In genomic region chr6:5361987-5362386, GRCm38 (mm10) we compare ENCODE assay signal across 20 mouse cellular contexts. TPM values are rescaled to one million over a fixed set of nuclear protein-coding genes. Genes with fewer than 3 reads are reported as not detected.
DNase-seq lines count a peak whose midpoint lies in the region; ATAC-seq lines count a peak whose summit lies in the region.
"Had no signal": no experiment of that assay in that cellular context is flagged by ENCODE, and none has a peak within 500 bp of the region (broad histone marks: within the 10 kb centered on the region; RNA-seq: fewer than 3 reads in every experiment).

No protein-coding gene starts in this region.

- H3K4me2 ChIP-seq in liver, embryonic 16.5 days (ENCODE audit: low read depth, low read length) = no peak overlapping the region
- H3K4me2 ChIP-seq: embryonic facial prominence, embryonic 15.5 days; heart, embryonic 15.5 days; liver, embryonic 13.5 days; midbrain, embryonic 15.5 days had no signal

- peak; percentile 35; the same call in 1 of the 2 replicates for ATAC-seq in liver, embryonic 16.5 days (ENCODE audit: low read depth)
- ATAC-seq: hindbrain, postnatal 0 days; intestine, postnatal 0 days; midbrain, embryonic 15.5 days had no signal

- no peak overlapping the region for H3K27ac ChIP-seq in heart, embryonic 10.5 days
- H3K27ac ChIP-seq in liver, embryonic 16.5 days (ENCODE audit: low read length) = no peak overlapping the region
- H3K27ac ChIP-seq: embryonic facial prominence, embryonic 15.5 days; heart, embryonic 15.5 days; hindbrain, postnatal 0 days; layer of hippocampus, adult 2 months; liver, embryonic 13.5 days; midbrain, embryonic 15.5 days; stomach, postnatal 0 days had no signal

- peak; percentile 94 for DNase-seq in heart, adult 11 months
- DNase-seq in heart, embryonic 10.5 days (ENCODE audit: low spot score) = no peak
- DNase-seq in lung, postnatal 25 days (ENCODE audit: low spot score) = peak; percentile 26
- DNase-seq in lung, postnatal 10 days = no peak
- DNase-seq in skeletal muscle tissue, adult 2 months (ENCODE audit: low read depth, low spot score) = peak; percentile 42
- DNase-seq in kidney, postnatal 4 days = no peak
- no peak for DNase-seq in cerebellum, postnatal 4 days (ENCODE audit: low spot score in 2 of 2)
- DNase-seq: cerebellum, adult 9-10 months; heart, postnatal 4 days; left cerebral cortex, postnatal 4 days; liver, embryonic 13.5 days had no signal

- H3K9ac ChIP-seq in liver, embryonic 16.5 days (ENCODE audit: low read depth, low read length) = no peak overlapping the region
- H3K9ac ChIP-seq: embryonic facial prominence, embryonic 15.5 days; heart, embryonic 15.5 days; liver, embryonic 13.5 days; midbrain, embryonic 15.5 days had no signal

- no peaks in the 10 kb centered on the region for H3K36me3 ChIP-seq in heart, embryonic 10.5 days
- no peaks in the 10 kb centered on the region for H3K36me3 ChIP-seq in liver, embryonic 16.5 days (ENCODE audit: control insufficient read depth, insufficient read depth)
- H3K36me3 ChIP-seq: embryonic facial prominence, embryonic 15.5 days; heart, embryonic 15.5 days; liver, embryonic 13.5 days; midbrain, embryonic 15.5 days had no signal

- H3K9me3 ChIP-seq in heart, embryonic 10.5 days = no peaks in the 10 kb centered on the region
- no peaks in the 10 kb centered on the region for H3K9me3 ChIP-seq in liver, embryonic 16.5 days (replicated peaks; ENCODE audit: control insufficient read depth, low read length)
- H3K9me3 ChIP-seq: embryonic facial prominence, embryonic 15.5 days; heart, embryonic 15.5 days; liver, embryonic 13.5 days; midbrain, embryonic 15.5 days had no signal

- no peaks in the 10 kb centered on the region for H3K4me1 ChIP-seq in heart, embryonic 10.5 days
- no peaks in the 10 kb centered on the region for H3K4me1 ChIP-seq in liver, embryonic 16.5 days (ENCODE audit: control insufficient read depth, low read depth, low read length)
- H3K4me1 ChIP-seq: embryonic facial prominence, embryonic 15.5 days; heart, embryonic 15.5 days; midbrain, embryonic 15.5 days had no signal

- WGBS in heart, embryonic 10.5 days = 80% methylated on average over 6 of the region's 6 CpGs
- 68% methylated on average over 6 of the region's 6 CpGs for WGBS in liver, embryonic 16.5 days (ENCODE audit: insufficient replicate concordance)

- H3K4me3 ChIP-seq in heart, embryonic 10.5 days = no peak overlapping the region
- H3K4me3 ChIP-seq in liver, embryonic 16.5 days (ENCODE audit: low read depth, low read length) = no peak overlapping the region
- H3K4me3 ChIP-seq: embryonic facial prominence, embryonic 15.5 days; heart, embryonic 15.5 days; layer of hippocampus, adult 2 months; liver, embryonic 13.5 days; midbrain, embryonic 15.5 days had no signal

- no peaks in the 10 kb centered on the region for H3K27me3 ChIP-seq in heart, embryonic 10.5 days (ENCODE audit: insufficient read depth, poor library complexity, severe bottlenecking)
- H3K27me3 ChIP-seq in liver, embryonic 16.5 days (ENCODE audit: control insufficient read depth, insufficient read depth, low read depth, low read length) = no peaks in the 10 kb centered on the region
- H3K27me3 ChIP-seq: CH12.LX; embryonic facial prominence, embryonic 15.5 days; heart, embryonic 15.5 days; liver, embryonic 13.5 days; midbrain, embryonic 15.5 days had no signal

RNA-seq across cellular contexts. Expression of gene Asb4, which starts 21.2 kb away (rescaled TPM):
- polyA plus RNA-seq in heart, embryonic 10.5 days (2016; fragmentation: Nextera tagmentation; extraction: Ambion mirVana) = 60.7 and 132 TPM in 2 replicates
- polyA plus RNA-seq in liver, embryonic 16.5 days (2015; fragmentation: Nextera tagmentation; extraction: Ambion mirVana) = 3.5 and 3.6 TPM in 2 replicates

Comparison
In these comparisons a context has a peak if more than half of its experiments do, and no peak if none do; other contexts are left out.
1. DNase-seq: peak in heart, adult 11 months (single experiment), lung, postnatal 25 days (single experiment) and skeletal muscle tissue, adult 2 months (single experiment); none in heart, embryonic 10.5 days (single experiment), lung, postnatal 10 days (single experiment), kidney, postnatal 4 days (0 of 2) and cerebellum, postnatal 4 days (0 of 2).
2. RNA of gene Asb4, which starts 21.2 kb away (polyA plus RNA-seq): 60.7 to 132 TPM in heart, embryonic 10.5 days; 3.5 to 3.6 TPM in liver, embryonic 16.5 days; every median in the first group is over 10 times any median in the second.